Mouse (Mus musculus) embryo, embryonic 9.5 days (tissue): ENCODE measurements at regions not wholly inside any gene's neighbourhood (a gene's known extent, or its start where the extent isn't known, plus 50 kb on each side); places are given as distances from the start of the nearest gene placed in this dataset.

ENCODE experiments used
- DNase-seq: peaks from one replicate; pipeline ENCODE4 v3.0.0-alpha.2; 2017; ENCODE audit errors: extremely low spot score

DNA sequence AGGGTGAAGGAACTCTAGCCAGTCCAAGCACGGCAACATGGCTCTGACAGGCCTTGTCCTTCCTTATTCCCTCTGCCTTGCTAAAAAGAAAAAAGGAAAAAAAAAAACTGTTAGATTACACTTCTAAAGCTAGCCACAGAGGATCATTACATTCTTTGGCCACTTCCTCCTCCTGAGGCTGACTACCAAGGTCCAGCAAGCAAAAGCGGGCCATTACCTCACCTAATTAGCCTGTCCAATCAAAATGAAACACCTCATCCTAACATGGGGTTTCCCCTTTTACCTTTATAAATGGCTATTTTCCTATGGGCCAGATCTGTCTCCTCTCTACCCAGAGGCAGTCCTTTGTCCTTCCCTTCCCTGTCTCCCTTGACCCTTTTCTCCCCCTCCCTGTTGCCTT is 102.2 kb downstream of the Pih1h3b start:
- no peak for DNase-seq

DNA sequence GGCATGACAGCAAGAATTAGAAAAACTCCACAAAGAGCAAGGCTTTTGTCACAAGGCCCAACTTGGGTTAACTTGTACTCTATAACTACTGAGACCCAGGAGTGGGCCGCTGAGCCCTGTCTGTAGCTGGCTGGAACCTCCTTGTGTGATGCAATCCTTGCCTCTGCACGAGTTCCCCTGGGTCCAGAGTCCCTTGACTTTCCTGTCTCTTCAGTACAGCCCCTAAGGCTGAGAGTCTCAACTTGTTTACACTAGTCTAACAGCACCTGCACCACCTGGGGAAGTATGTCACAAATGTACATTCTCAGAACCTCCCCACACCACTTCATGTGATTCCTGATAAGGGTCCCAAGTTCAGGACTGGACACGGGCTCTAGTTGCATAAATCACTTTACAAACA is 103.3 kb downstream of the Pih1h3b start:
- DNase-seq: no peak

DNA sequence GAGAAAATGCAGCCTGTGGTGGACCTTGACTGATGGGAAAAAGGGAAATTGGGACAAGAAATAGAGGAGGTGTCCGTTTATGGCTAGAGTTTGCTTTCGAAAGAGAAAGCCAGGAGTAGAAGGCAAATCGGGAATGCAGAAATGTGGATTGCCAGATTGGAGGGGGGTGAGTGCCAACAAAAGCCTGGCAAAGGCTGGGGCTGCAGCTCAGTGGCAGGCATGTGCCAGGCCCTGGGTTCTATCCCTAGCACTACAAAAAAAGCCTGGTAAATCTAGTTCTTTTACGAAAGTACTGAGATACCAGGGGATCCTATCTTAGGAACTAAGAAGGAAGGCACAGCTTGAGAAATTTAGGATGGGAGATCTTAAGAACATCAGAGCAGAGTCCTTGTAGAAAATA is 117.2 kb downstream of the Pih1h3b start:
- DNase-seq: no peak

DNA sequence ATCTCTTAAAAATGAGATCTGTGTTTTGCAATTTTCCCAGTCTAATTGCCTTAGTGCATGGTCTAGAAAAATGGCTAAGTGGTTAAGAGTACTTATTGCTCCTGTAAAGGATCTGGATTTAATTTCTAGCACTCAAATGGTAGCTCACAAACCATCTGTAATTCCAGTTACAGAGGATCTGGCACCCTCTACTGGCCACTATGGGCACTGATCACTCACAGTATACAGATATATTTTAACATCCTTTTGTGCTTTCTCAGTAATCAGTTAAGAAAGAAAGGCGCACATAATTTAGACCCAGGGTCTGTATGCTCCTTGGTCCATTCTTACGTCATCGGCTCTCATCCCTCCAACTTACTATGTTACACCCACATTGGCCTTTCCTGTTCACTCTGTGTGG is 120.3 kb downstream of the Pih1h3b start:
- no peak for DNase-seq

GRCm38 (mm10) chrX:140203676-140204075 is 138.4 kb upstream of the Frmpd3 start:
- no peak for DNase-seq

- DNase-seq: no peak
Measured at GRCm38 (mm10) chrX:140208791-140209190, 133.3 kb upstream of the Frmpd3 start.

DNA sequence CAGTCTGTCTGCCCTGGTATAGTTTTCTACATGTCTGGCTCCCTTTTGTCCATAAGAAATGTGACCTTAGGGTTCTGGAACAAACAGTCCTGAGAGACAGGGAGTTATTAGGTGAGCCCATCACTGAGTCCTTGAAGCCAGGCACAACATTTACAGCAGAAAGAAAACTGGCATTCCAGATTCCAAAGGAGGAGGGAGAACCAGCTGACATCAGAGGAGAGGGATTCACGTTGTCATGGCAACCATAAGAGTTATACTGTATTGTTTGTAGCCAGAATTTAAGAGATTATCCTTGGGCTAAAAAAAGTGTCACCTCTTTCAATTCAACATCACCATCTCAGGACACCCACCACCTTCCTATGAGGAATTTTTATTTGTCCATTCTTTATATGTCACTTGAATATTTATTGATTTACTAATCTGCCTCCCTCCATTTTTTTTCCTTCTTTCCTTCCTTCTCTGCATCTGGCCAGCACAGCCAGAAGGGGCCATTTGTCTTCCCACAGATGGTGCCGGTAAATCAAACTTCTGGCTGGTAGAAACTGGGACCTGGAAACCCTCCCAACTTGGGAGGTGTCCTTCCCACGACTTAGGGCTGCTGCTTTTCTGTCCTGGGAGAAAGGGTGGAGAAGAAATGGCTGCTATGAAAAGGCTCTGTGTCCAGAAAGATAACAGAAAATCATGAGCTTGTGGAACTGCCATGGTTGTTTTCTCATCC is 129.3 kb upstream of the Frmpd3 start:
- no peak for DNase-seq

GRCm38 (mm10) chrX:140214198-140214849 is 127.7 kb upstream of the Frmpd3 start:
- DNase-seq: no peak

DNA sequence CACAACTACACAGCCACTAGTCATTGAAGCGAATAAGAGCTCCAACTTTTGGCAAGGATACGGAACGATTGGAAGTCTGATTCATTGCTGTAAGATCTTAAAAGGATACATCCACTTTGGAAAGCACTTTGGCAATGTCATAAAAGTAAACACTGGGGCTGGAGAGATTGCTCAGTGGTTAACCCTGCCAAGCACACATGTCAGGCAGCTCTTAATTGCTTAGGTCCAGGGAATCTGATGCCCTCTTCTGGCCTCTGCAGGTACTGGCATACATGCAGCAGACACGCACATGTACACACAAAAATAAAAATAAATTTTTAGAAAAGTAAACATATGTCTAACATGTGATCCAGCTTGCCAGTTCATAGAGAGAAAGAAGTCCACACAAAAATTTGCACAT is 86.3 kb upstream of the Frmpd3 start:
- DNase-seq: no peak

- no peak for DNase-seq
Measured at GRCm38 (mm10) chrX:140269742-140270457, 72.2 kb upstream of the Frmpd3 start.

- peak; percentile 23 for DNase-seq
Measured at GRCm38 (mm10) chrX:140277327-140277947, 64.6 kb upstream of the Frmpd3 start.

DNA sequence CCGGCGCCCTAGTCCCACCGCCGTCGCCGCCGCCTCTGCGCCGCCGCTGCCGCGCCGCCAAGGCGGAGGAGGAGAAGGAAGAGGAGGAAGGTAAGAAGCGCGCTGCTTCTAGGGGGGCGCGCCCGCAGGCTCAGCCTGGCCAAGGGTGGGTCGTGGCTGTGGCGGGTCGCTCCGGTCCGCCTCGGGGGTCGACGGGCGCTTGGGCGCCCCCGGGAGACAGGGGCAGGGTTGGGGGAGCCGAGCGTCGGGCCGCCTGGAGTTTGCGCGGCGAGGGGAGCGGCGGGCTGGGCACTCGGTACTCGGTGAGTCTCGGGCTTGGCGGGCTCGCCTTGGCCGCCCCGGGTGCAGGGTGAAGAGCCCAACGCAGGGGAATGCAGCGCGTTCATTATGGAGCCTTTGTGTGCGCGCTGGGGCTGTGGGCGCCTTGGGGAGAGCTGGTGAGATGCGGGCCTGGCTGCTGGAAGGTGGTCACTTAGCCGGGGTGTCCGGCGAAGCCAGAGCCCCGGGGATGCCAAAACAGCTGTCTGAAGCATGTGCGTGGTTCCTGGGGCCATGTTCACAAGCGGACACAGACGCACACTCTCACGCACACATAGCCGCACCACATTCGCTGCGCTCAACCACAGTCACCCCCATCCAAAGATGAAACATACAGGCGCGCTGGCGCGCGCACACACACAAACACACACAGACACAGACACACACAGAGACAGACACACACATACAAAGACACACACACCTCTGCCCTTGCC is 63.9 kb upstream of the Frmpd3 start:
- DNase-seq: peak; percentile 28

- peak; percentile 10 for DNase-seq
Measured at GRCm38 (mm10) chrX:140279266-140279665, 62.8 kb upstream of the Frmpd3 start.

GRCm38 (mm10) chrX:140280016-140280415 is 62.0 kb upstream of the Frmpd3 start:
- no peak for DNase-seq
